Mouse (Mus musculus): ENCODE measurements at regions not wholly inside any gene's neighbourhood (a gene's known extent, or its start where the extent isn't known, plus 50 kb on each side); places are given as distances from the start of the nearest gene placed in this dataset.
A peak's percentile ranks its signal among the peaks of the same experiment; 100 is the strongest.

DNA sequence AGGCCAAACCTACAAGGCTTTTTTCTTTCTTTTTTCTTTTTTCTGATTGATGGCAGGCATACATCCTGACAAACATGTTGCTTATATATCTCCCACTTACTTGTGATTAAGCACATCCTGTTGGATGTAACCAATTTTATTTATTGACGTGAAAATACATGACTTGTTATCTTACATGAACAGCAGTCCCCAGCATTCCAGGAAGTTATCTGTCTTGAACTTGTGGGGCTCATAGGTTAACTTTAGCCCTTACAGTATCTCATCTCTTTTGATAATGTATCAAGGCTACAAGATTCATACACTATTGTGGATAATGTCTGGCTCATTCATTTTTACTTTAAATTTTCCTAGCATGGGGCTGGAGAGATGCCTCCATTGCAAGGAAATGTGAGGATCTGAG, 852.0 kb upstream of the Agtr1b start:
- peak; percentile 5 for DNase-seq
- no peaks in the 10 kb centered on the region for H3K27me3 ChIP-seq (ENCODE audit: insufficient read depth, low read length)
- no peak overlapping the region for H3K4me3 ChIP-seq (ENCODE audit: low read depth, low read length)
- H3K27ac ChIP-seq (ENCODE audit: low read depth), result no peak overlapping the region
- TF ChIP-seq CTCF (IDR thresholded peaks at IDR 0.05; ENCODE audit: low read depth), result no peak
- H3K9me3 ChIP-seq (ENCODE audit: low read depth, low read length), result no peaks in the 10 kb centered on the region
- 56% methylated on average over 1 of the region's 1 CpGs for WGBS
- no peak overlapping the region for H3K9ac ChIP-seq
- no peaks in the 10 kb centered on the region for H3K36me3 ChIP-seq (ENCODE audit: insufficient read depth)
- no peaks in the 10 kb centered on the region for H3K4me1 ChIP-seq (ENCODE audit: insufficient read depth)
- no peak overlapping the region for H3K4me2 ChIP-seq
- no peak for ATAC-seq (ENCODE audit: insufficient read depth)

DNA sequence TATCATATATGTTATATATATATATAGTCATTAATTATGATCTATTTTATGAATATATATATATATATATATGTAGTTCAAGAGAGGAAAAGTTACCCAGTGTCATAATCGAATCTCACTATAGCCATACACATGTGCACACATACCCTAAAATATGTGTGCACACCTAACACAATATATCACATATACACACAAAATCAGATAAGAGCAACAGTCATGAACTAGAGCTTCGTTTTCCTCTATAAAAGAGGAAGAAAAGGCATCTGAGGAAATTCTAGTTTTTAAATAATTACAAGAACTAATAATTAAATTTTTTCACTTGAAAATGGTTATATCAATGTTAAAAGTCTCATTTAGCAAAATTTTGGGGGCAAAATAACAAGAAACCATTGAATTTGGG, 835.3 kb upstream of the Tbl1xr1 start:
- TF ChIP-seq CTCF (IDR thresholded peaks at IDR 0.05; ENCODE audit: low read depth), result no peak
- Histone ChIP-seq H3K9me3 (ENCODE audit: low read depth, low read length) (no peaks in the 10 kb centered on the region), H3K36me3 (ENCODE audit: insufficient read depth) (no peaks in the 10 kb centered on the region), H3K4me1 (ENCODE audit: insufficient read depth) (no peaks in the 10 kb centered on the region), H3K4me3 (ENCODE audit: low read depth, low read length) (no peak overlapping the region), H3K4me2 (no peak overlapping the region), H3K9ac (no peak overlapping the region), H3K27ac (ENCODE audit: low read depth) (no peak overlapping the region), H3K27me3 (ENCODE audit: insufficient read depth, low read length) (no peaks in the 10 kb centered on the region)
- DNase-seq (no peak), ATAC-seq (ENCODE audit: insufficient read depth) (no peak)
- WGBS, result 80% methylated on average over 2 of the region's 2 CpGs

DNA sequence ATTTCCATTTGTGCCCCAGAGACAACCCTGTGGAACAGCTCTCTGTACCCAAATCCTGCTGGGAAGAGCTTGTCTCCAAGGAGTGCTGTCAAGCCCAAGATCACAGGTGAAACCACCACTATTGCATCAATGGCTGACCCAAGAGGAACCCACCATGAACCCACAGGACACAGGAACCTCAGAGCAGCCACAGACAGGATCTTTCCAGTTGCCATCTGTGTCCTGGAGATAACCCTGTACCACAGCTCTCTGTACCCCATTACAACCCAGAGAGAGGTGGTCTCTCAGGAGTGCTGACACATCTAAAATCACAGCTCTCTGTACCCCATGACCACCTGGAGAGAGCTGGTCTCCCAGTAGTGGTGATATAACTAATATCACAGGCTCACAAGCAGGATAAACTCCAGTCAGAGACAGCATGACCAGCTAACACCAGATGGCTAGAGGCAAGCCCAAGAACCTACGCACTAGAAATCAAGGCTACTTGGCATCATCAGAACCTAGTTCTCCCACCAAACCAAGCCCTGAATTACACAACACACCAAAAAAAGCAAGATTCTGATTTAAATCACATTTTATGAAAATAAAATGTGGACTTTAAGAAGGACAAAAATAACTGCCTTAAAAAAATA, 820.2 kb upstream of the Tbl1xr1 start:
- Histone ChIP-seq H3K27me3 (ENCODE audit: insufficient read depth, low read length) (no peaks in the 10 kb centered on the region), H3K9me3 (ENCODE audit: low read depth, low read length) (no peaks in the 10 kb centered on the region), H3K4me2 (no peak overlapping the region), H3K27ac (ENCODE audit: low read depth) (no peak overlapping the region), H3K9ac (no peak overlapping the region), H3K4me3 (ENCODE audit: low read depth, low read length) (no peak overlapping the region), H3K36me3 (ENCODE audit: insufficient read depth) (no peaks in the 10 kb centered on the region), H3K4me1 (ENCODE audit: insufficient read depth) (no peaks in the 10 kb centered on the region)
- ATAC-seq (ENCODE audit: insufficient read depth) (no peak), DNase-seq (no peak)
- no peak for TF ChIP-seq CTCF (IDR thresholded peaks at IDR 0.05; ENCODE audit: low read depth)
- WGBS, result 91% methylated on average over 1 of the region's 1 CpGs

DNA sequence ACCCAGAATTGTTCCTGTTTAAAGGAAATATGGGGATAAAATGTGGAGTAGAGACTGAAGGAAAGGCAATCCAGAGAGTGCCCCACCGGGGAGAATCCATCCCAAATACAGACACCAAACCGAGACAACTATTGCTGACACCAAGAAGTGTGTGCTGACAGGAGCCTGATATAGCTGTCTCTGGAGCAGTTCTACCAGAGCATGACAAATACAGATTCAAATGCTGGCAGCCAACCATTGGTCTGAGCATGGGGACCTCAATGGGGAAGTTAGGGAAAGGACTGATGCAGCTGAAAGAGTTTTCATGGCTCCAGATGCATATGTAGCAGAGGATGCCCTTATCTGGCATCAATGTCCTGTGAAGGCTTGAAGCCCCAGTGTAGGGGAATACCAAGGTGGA, 813.1 kb upstream of the Tbl1xr1 start:
- H3K36me3 ChIP-seq (ENCODE audit: insufficient read depth), result no peaks in the 10 kb centered on the region
- H3K27me3 ChIP-seq (ENCODE audit: insufficient read depth, low read length), result no peaks in the 10 kb centered on the region
- H3K4me2 ChIP-seq, result no peak overlapping the region
- H3K9ac ChIP-seq, result no peak overlapping the region
- H3K4me3 ChIP-seq (ENCODE audit: low read depth, low read length), result no peak overlapping the region
- no peak overlapping the region for H3K27ac ChIP-seq (ENCODE audit: low read depth)
- no peak for TF ChIP-seq CTCF (IDR thresholded peaks at IDR 0.05; ENCODE audit: low read depth)
- H3K9me3 ChIP-seq (ENCODE audit: low read depth, low read length), result no peaks in the 10 kb centered on the region
- H3K4me1 ChIP-seq (ENCODE audit: insufficient read depth), result no peaks in the 10 kb centered on the region
- no peak for DNase-seq
- no peak for ATAC-seq (ENCODE audit: insufficient read depth)
- WGBS, result 62% methylated on average over 2 of the region's 2 CpGs

DNA sequence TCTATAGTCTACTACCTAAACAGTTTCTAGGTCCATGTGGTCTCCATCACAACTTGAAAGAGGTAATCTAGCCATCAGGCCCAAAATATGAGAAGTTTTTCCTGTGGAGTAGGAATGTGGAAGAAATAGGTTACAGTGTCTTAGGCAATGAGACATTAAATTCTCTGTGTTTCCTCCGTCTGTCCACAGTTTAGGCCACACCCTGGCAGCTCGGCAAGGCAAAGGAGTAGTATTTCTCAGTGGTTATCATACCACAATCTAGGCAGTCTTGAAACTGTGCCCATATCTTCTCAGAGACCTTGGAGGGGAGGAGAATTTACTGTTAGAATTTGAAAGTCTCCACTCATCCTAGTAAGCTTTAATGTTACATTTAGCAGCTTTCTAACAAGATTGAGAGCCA, 811.0 kb upstream of the Tbl1xr1 start:
- ATAC-seq (ENCODE audit: insufficient read depth), result no peak
- Histone ChIP-seq H3K4me3 (ENCODE audit: low read depth, low read length) (no peak overlapping the region), H3K27me3 (ENCODE audit: insufficient read depth, low read length) (no peaks in the 10 kb centered on the region), H3K9me3 (ENCODE audit: low read depth, low read length) (no peaks in the 10 kb centered on the region), H3K4me2 (no peak overlapping the region), H3K27ac (ENCODE audit: low read depth) (no peak overlapping the region), H3K36me3 (ENCODE audit: insufficient read depth) (no peaks in the 10 kb centered on the region), H3K9ac (no peak overlapping the region), H3K4me1 (ENCODE audit: insufficient read depth) (no peaks in the 10 kb centered on the region)
- WGBS, result 62% methylated on average over 2 of the region's 2 CpGs
- TF ChIP-seq CTCF (IDR thresholded peaks at IDR 0.05; ENCODE audit: low read depth), result no peak
- DNase-seq, result no peak

DNA sequence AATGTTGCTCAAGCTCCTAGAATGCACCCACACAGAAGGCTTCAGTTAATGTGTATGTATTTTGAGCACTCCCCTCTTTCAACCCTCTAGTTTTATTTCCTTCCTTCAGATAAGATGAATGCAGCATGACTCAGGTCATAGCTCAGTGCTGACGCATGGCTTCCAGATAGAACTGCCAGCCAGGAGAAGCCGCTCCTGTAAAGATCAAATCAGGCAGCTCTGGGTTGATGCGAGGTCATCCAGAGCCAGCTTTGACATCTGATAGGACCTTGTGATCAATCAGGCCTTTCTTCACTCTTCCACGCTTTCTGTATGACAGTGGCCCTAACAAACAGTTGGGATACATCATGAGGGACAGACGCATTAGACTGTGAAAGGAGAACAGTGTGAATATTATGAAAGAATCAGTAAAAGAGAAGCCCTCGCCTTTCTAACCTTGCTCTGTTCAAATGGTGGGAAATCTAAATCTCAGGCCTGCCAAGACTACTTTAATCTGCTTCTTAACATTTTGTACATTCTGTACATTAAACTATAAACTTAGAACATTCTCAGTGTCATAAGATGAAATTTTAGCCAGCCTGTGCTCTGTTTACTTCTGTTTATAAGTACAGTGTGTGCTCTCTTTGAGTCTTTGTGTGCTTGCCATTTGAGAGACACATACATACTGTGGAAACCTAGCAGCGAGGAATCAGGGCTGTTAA, 807.9 kb upstream of the Tbl1xr1 start:
- H3K9ac ChIP-seq, result no peak overlapping the region
- H3K4me2 ChIP-seq, result no peak overlapping the region
- H3K4me3 ChIP-seq (ENCODE audit: low read depth, low read length), result no peak overlapping the region
- no peaks in the 10 kb centered on the region for H3K4me1 ChIP-seq (ENCODE audit: insufficient read depth)
- no peak for ATAC-seq (ENCODE audit: insufficient read depth)
- H3K27me3 ChIP-seq (ENCODE audit: insufficient read depth, low read length), result no peaks in the 10 kb centered on the region
- 49% methylated on average over 7 of the region's 7 CpGs for WGBS
- TF ChIP-seq CTCF (IDR thresholded peaks at IDR 0.05; ENCODE audit: low read depth), result no peak
- H3K36me3 ChIP-seq (ENCODE audit: insufficient read depth), result no peaks in the 10 kb centered on the region
- no peak overlapping the region for H3K27ac ChIP-seq (ENCODE audit: low read depth)
- DNase-seq, result peak; percentile 5
- H3K9me3 ChIP-seq (ENCODE audit: low read depth, low read length), result no peaks in the 10 kb centered on the region

DNA sequence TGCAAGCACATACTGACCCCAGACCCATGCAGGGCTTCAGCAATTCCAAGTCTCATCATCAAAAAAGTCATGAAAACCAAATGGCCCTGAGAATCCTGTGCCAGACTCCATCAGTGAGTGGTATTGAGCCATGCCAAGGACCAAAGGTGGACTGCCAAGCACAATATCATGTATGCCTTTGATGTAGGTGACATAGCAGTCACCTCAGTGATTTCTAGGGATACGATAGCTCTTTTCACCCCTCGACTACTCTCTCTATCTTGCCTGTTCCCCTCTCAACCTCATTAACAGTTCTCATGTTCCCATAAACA, 807.4 kb upstream of the Tbl1xr1 start:
- TF ChIP-seq CTCF (IDR thresholded peaks at IDR 0.05; ENCODE audit: low read depth), result no peak
- DNase-seq (no peak), ATAC-seq (ENCODE audit: insufficient read depth) (no peak)
- no peaks in the 10 kb centered on the region for H3K36me3 ChIP-seq (ENCODE audit: insufficient read depth)
- H3K9ac ChIP-seq, result no peak overlapping the region
- 60% methylated on average over 2 of the region's 2 CpGs for WGBS
- H3K27ac ChIP-seq (ENCODE audit: low read depth), result no peak overlapping the region
- no peaks in the 10 kb centered on the region for H3K9me3 ChIP-seq (ENCODE audit: low read depth, low read length)
- H3K4me1 ChIP-seq (ENCODE audit: insufficient read depth), result no peaks in the 10 kb centered on the region
- no peak overlapping the region for H3K4me3 ChIP-seq (ENCODE audit: low read depth, low read length)
- H3K27me3 ChIP-seq (ENCODE audit: insufficient read depth, low read length), result no peaks in the 10 kb centered on the region
- no peak overlapping the region for H3K4me2 ChIP-seq
